ENCODE assay signal across 1 mouse cellular context in genomic region chr13:56529685-56530084, GRCm38 (mm10).
TF ChIP-seq lines count a peak whose summit lies in the region.

No protein-coding gene starts in this region.

TF ChIP-seq in MEL, 35 proteins besides CTCF, POLR2A, EP300 and RAD21 (continued from another document):
- no peak for TF ChIP-seq TAL1 (IDR thresholded peaks at IDR 0.05; ENCODE audit: low read length)
